8 mouse cellular contexts compared by ENCODE assay signal in the genomic region with DNA sequence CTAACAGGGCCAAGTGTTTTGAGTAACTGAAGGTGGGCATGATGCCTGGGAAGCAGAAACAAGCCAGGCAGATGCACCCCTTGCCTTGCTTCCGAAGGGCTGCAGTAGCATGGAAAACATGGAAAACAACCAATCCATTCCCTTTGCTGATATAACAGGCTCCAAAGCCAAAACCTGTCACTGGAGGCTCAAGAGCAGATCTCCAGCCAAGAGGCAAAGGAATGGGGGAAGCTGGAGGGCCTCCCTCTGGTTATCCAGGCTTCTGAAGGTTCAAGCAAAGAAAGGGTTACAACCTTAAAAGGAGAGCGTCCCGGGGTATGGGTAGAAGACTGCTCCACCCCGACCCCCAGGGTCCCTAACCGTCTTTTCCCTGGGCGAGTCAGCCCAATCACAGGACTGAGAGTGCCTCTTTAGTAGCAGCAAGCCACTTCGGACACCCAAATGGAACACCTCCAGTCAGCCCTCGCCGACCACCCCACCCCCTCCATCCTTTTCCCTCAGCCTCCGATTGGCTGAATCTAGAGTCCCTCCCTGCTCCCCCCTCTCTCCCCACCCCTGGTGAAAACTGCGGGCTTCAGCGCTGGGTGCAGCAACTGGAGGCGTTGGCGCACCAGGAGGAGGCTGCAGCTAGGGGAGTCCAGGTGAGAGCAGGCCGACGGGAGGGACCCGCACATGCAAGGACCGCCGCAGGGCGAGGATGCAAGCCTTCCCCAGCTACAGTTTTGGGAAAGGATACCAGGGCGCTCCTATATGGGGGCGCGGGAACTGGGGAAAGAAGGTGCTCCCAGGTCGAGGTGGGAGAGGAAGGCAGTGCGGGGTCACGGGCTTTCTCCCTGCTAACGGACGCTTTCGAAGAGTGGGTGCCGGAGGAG. TPM values are rescaled to one million over a fixed set of nuclear protein-coding genes. Genes with fewer than 3 reads are reported as not detected.
A peak's percentile ranks its signal among the peaks of the same experiment; 100 is the strongest.
DNase-seq lines count a peak whose midpoint lies in the region; ATAC-seq and TF ChIP-seq lines count a peak whose summit lies in the region.

A gene (plus strand): TSS at position 549 of the 872 bp plus-strand sequence.

- H3K9ac ChIP-seq in hindbrain, embryonic 14.5 days, result peak within 1 kb of the TSS; percentile 35; the same call in 1 of the 2 replicates
- H3K9ac ChIP-seq in midbrain, embryonic 12.5 days (replicated peaks), result peak within 1 kb of the TSS; percentile 37; the same call in 1 of the 2 replicates
- 0 out of 2 replicates have a peak within 1 kb of the TSS, but pooled peaks have one; percentile 4 for H3K9ac ChIP-seq in stomach, embryonic 16.5 days (ENCODE audit: low read length)

- ATAC-seq in hindbrain, embryonic 14.5 days (ENCODE audit: low FRiP score), result peak; percentile 68; the same call in 1 of the 2 replicates
- no peak for ATAC-seq in midbrain, embryonic 12.5 days (ENCODE audit: low FRiP score, low read depth)
- ATAC-seq in stomach, embryonic 16.5 days (ENCODE audit: insufficient read depth, low FRiP score), result peak; percentile 30; the same call in 1 of the 2 replicates

- no peaks in the 10 kb centered on the region for H3K4me1 ChIP-seq in lung, adult 2 months (ENCODE audit: control insufficient read depth, insufficient read depth, low read length)
- peaks cover 12% of the 10 kb centered on the region; the same call in 1 of the 2 replicates for H3K4me1 ChIP-seq in hindbrain, embryonic 14.5 days (replicated peaks; ENCODE audit: control insufficient read depth, insufficient read depth, low read length)
- H3K4me1 ChIP-seq in midbrain, embryonic 12.5 days, result peaks cover 12% of the 10 kb centered on the region
- peaks cover 8% of the 10 kb centered on the region; the same call in 1 of the 2 replicates for H3K4me1 ChIP-seq in stomach, embryonic 16.5 days (ENCODE audit: control insufficient read depth, insufficient read depth, low read length)

- no peak for TF ChIP-seq CTCF in lung, adult 2 months (IDR thresholded peaks at IDR 0.05; ENCODE audit: insufficient read depth, low read length)

- H3K4me3 ChIP-seq in lung, adult 2 months (replicated peaks; ENCODE audit: extremely low read depth, low read depth, low read length), result peak within 1 kb of the TSS; percentile 30
- H3K4me3 ChIP-seq in hindbrain, embryonic 14.5 days (replicated peaks; ENCODE audit: low read length), result peak within 1 kb of the TSS; percentile 31
- peak within 1 kb of the TSS; percentile 38 for H3K4me3 ChIP-seq in midbrain, embryonic 12.5 days
- peak within 1 kb of the TSS; percentile 33 for H3K4me3 ChIP-seq in stomach, embryonic 16.5 days (replicated peaks; ENCODE audit: low read length)

- peaks cover 33% of the 10 kb centered on the region for H3K27me3 ChIP-seq in hindbrain, embryonic 14.5 days (ENCODE audit: control insufficient read depth, insufficient read depth, low read length)
- H3K27me3 ChIP-seq in midbrain, embryonic 12.5 days, result peaks cover 53% of the 10 kb centered on the region
- H3K27me3 ChIP-seq in stomach, embryonic 16.5 days (ENCODE audit: control insufficient read depth, insufficient read depth, low read length), result peaks cover 29% of the 10 kb centered on the region

- H3K4me2 ChIP-seq in hindbrain, embryonic 14.5 days (replicated peaks), result peak within 1 kb of the TSS; percentile 63
- peak within 1 kb of the TSS; percentile 64 for H3K4me2 ChIP-seq in midbrain, embryonic 12.5 days (replicated peaks)
- peak within 1 kb of the TSS; percentile 55 for H3K4me2 ChIP-seq in stomach, embryonic 16.5 days (ENCODE audit: low read depth, low read length)

- H3K36me3 ChIP-seq in hindbrain, embryonic 14.5 days (replicated peaks; ENCODE audit: control insufficient read depth, insufficient read depth), result no peaks in the 10 kb centered on the region
- no peaks in the 10 kb centered on the region for H3K36me3 ChIP-seq in midbrain, embryonic 12.5 days
- no peaks in the 10 kb centered on the region for H3K36me3 ChIP-seq in stomach, embryonic 16.5 days (ENCODE audit: control insufficient read depth, insufficient read depth, low read length)

- no peak within 1 kb of the TSS for H3K27ac ChIP-seq in hindbrain, embryonic 14.5 days
- no peak within 1 kb of the TSS for H3K27ac ChIP-seq in midbrain, embryonic 12.5 days (replicated peaks)
- H3K27ac ChIP-seq in stomach, embryonic 16.5 days (ENCODE audit: low read length), result no peak within 1 kb of the TSS

- WGBS in lung, adult 2 months, result 2% methylated on average over 30 of the region's 30 CpGs
- WGBS in hindbrain, embryonic 14.5 days, result under 1% methylated on average over 30 of the region's 30 CpGs
- under 1% methylated on average over 30 of the region's 30 CpGs for WGBS in midbrain, embryonic 12.5 days
- WGBS in stomach, embryonic 16.5 days, result under 1% methylated on average over 30 of the region's 30 CpGs

- no peak for TF ChIP-seq POLR2A in lung, adult 2 months (IDR thresholded peaks at IDR 0.05; ENCODE audit: borderline replicate concordance, extremely low read depth, low read depth, low read length)

- no peak for DNase-seq in lung, adult 2 months
- no peak for DNase-seq in lung, postnatal 25 days (ENCODE audit: low spot score)
- peak; percentile 72 to 79 for DNase-seq in cerebellum, postnatal 14 days
- peak; percentile 75 to 78 for DNase-seq in frontal cortex, postnatal 36 days (ENCODE audit: low spot score in 2 of 2)
- peak; percentile 68 for DNase-seq in hindbrain, embryonic 14.5 days (ENCODE audit: low spot score)
- peak; percentile 74 to 85 for DNase-seq in left cerebral cortex, adult 18-20 months (ENCODE audit: low spot score in 2 of 2)

- no peaks in the 10 kb centered on the region for H3K9me3 ChIP-seq in hindbrain, embryonic 14.5 days (ENCODE audit: control insufficient read depth, low read length)
- no peaks in the 10 kb centered on the region for H3K9me3 ChIP-seq in midbrain, embryonic 12.5 days
- no peaks in the 10 kb centered on the region for H3K9me3 ChIP-seq in stomach, embryonic 16.5 days (replicated peaks; ENCODE audit: control insufficient read depth, low read length)

RNA-seq across cellular contexts. Expression of the gene that starts here (rescaled TPM):
- 22.0 and 34.3 TPM in 2 replicates for polyA plus RNA-seq in lung, adult 2 months (2012; rRNA removed)
- 6.2 and 9.6 TPM in 2 replicates for polyA plus RNA-seq in hindbrain, embryonic 14.5 days (2014; fragmentation: Nextera tagmentation; extraction: Ambion mirVana)
- 100 to 1,000 TPM; 830 to 832 TPM for total RNA-seq in left cerebral cortex, adult 18-20 months (2021)
- not detected in 2 replicates for polyA plus RNA-seq in midbrain, embryonic 12.5 days (2016; fragmentation: Nextera tagmentation; extraction: Ambion mirVana)
- 1.7 and 2.0 TPM in 2 replicates for polyA plus RNA-seq in stomach, embryonic 16.5 days (2015; fragmentation: Nextera tagmentation; extraction: Ambion mirVana)

Comparison
In these comparisons a context has a peak if more than half of its experiments do, and no peak if none do; other contexts are left out.
1. DNase-seq: peak in cerebellum, postnatal 14 days (2 of 2), frontal cortex, postnatal 36 days (2 of 2), hindbrain, embryonic 14.5 days (single experiment) and left cerebral cortex, adult 18-20 months (2 of 2); none in lung, adult 2 months (single experiment) and lung, postnatal 25 days (single experiment).
2. Peak in every context shown above with its lines, with median percentiles within 50 percentile points of each other: H3K4me3 ChIP-seq, H3K4me2 ChIP-seq and H3K9ac ChIP-seq.